Mouse (Mus musculus): ENCODE data around the gene Cd63. TPM values are rescaled to one million over a fixed set of nuclear protein-coding genes. Genes with fewer than 3 reads are reported as not detected.

Gene Cd63
- total and polyA plus RNA-seq, 3 experiments, result 0.04 to 1.7 (median 0.22) TPM

DNA sequence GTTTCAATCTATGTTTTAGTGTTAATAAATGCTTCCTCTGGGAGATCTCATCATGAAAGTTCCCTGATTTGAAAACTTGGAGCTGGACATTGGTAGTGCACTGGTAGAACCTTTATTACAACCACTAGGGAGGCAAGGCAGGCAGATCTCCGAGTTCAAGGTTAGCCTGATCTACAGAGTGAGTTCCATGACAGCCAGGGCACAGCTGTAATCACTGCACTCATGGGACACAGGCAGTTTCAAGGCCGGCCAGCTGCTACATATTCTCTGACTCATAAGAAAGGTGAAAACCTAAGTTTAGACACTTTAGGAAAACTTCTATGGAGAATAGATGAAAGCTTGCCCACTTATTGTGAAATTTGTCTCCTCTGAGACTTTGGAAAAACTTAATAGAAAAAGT is 22.0 kb upstream of the Cd63 start:
- Histone ChIP-seq H3K9me3 (replicated peaks) (no peaks in the 10 kb centered on the region), H3K36me3 (replicated peaks) (peaks cover 65% of the 10 kb centered on the region), H3K4me1 (ENCODE audit: insufficient read depth, low read depth, low read length) (no peaks in the 10 kb centered on the region), H3K27me3 (ENCODE audit: insufficient read depth, low read length) (no peaks in the 10 kb centered on the region), H3K4me3 (ENCODE audit: low read depth, low read length) (no peak overlapping the region)
- DNase-seq (ENCODE audit: low spot score) (no peak), ATAC-seq (ENCODE audit: extremely low read depth, insufficient number of reproducible peaks, low FRiP score, poor library complexity, severe bottlenecking) (no peak)
- no peak for TF ChIP-seq CTCF (IDR thresholded peaks at IDR 0.05; ENCODE audit: low read depth, low read length)
- TF ChIP-seq POLR2AphosphoS5 (IDR thresholded peaks at IDR 0.05; ENCODE audit: insufficient replicate concordance, low read depth, low read length), result no peak
- TF ChIP-seq GATA1 (IDR thresholded peaks at IDR 0.05; ENCODE audit: borderline replicate concordance, low read length), result no peak
- TF ChIP-seq GATA2 (IDR thresholded peaks at IDR 0.05; ENCODE audit: borderline replicate concordance, low read depth, low read length), result no peak
- no peak for TF ChIP-seq TAL1 (conservative IDR thresholded peaks at IDR 0.05; ENCODE audit: low read depth, low read length)

- H3K4me3 ChIP-seq (ENCODE audit: low read depth, low read length), result no peak overlapping the region
- H3K27me3 ChIP-seq (ENCODE audit: insufficient read depth, low read length), result peaks cover 11% of the 10 kb centered on the region; the same call in 1 of the 2 replicates
- ATAC-seq (ENCODE audit: extremely low read depth, insufficient number of reproducible peaks, low FRiP score, poor library complexity, severe bottlenecking), result no peak
- H3K4me1 ChIP-seq (ENCODE audit: insufficient read depth, low read depth, low read length), result no peaks in the 10 kb centered on the region
- H3K9me3 ChIP-seq (replicated peaks), result no peaks in the 10 kb centered on the region
- TF ChIP-seq GATA1 (IDR thresholded peaks at IDR 0.05; ENCODE audit: borderline replicate concordance, low read length), result no peak
- DNase-seq (ENCODE audit: low spot score), result no peak
- H3K36me3 ChIP-seq (replicated peaks), result peaks cover 38% of the 10 kb centered on the region
These were observed 18.7 kb upstream of the Cd63 start for GRCm38 (mm10) chr10:128882067-128882466.

DNA sequence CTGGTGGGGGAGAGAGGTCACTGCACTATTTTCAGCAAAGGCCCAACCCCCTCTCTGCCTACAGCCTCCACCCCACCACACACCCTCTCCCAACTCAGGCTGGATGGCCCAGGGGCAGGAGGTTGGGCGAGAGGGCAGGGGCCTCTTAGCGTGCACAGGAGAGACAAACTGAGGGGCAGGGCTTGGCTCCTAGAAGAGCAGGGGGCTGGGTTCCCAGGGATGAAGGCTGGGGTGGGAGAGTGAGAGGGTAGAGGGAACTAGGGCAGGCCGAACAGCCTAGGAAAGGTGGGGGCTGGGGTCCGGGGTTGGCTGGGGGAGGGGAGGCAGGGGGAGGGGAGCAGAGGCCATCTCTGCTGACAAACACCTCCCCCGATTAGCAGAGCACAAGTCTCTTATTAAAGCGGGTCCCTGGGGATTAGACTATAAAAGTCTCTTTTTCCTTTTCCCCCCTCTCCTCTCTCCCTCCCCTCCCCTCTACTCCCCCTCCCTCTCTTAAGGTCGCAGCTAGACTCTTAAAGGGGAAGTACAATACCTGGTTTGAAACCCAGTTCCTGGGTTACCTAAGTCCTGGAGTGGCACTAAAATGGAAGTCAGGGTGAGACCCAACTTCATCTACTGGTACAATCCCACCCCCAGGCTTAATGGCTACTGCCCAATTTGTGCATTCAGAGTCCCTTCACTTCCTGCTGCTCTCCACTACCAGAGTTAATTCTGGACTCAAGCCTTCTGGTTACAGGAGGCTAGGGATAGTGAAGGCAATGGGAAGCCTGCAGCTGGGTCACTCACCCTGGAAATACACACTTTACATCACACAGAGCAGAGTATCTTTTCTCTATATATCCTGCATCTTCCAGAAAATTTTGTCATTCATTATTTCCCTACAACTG is 11.6 kb upstream of the Cd63 start:
- Histone ChIP-seq H3K4me1 (ENCODE audit: insufficient read depth, low read depth, low read length) (peaks cover 21% of the 10 kb centered on the region), H3K27me3 (ENCODE audit: insufficient read depth, low read length) (peaks cover 54% of the 10 kb centered on the region), H3K9me3 (replicated peaks) (no peaks in the 10 kb centered on the region), H3K4me3 (ENCODE audit: low read depth, low read length) (no peak overlapping the region; the same call in 1 of the 2 replicates), H3K36me3 (replicated peaks) (no peaks in the 10 kb centered on the region)
- DNase-seq (ENCODE audit: low spot score) (no peak), ATAC-seq (ENCODE audit: extremely low read depth, insufficient number of reproducible peaks, low FRiP score, poor library complexity, severe bottlenecking) (peak; percentile 15; the same call in 1 of the 2 replicates)
- no peak for TF ChIP-seq CTCF (IDR thresholded peaks at IDR 0.05; ENCODE audit: low read depth, low read length)
- no peak for TF ChIP-seq TAL1 (conservative IDR thresholded peaks at IDR 0.05; ENCODE audit: low read depth, low read length)
- TF ChIP-seq GATA1 (IDR thresholded peaks at IDR 0.05; ENCODE audit: borderline replicate concordance, low read length), result no peak
- no peak for TF ChIP-seq GATA2 (IDR thresholded peaks at IDR 0.05; ENCODE audit: borderline replicate concordance, low read depth, low read length)
- no peak for TF ChIP-seq POLR2AphosphoS5 (IDR thresholded peaks at IDR 0.05; ENCODE audit: insufficient replicate concordance, low read depth, low read length)

DNA sequence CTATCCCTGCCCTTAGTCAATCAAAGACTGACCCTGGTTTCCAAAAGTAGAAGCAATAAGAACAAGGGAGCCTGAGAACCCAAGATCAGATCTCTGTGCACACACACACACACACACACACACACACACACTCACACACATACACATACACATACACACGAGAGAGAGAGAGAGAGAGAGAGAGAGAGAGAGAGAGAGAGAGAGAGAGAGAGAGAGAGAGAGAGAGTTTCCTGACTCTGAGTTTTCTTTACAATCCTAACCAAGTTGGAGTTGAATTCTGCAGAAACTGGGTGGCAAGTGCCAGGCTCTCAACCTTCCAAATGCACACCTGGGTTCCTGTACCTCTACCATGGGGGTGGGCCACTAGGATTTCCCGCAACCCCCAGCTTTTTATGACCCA is 10.9 kb upstream of the Cd63 start:
- Histone ChIP-seq H3K4me3 (ENCODE audit: low read depth, low read length) (no peak overlapping the region), H3K36me3 (replicated peaks) (no peaks in the 10 kb centered on the region), H3K4me1 (ENCODE audit: insufficient read depth, low read depth, low read length) (peaks cover 21% of the 10 kb centered on the region), H3K9me3 (replicated peaks) (no peaks in the 10 kb centered on the region), H3K27me3 (ENCODE audit: insufficient read depth, low read length) (peaks cover 59% of the 10 kb centered on the region)
- DNase-seq (ENCODE audit: low spot score), result no peak
- TF ChIP-seq TAL1 (conservative IDR thresholded peaks at IDR 0.05; ENCODE audit: low read depth, low read length), result no peak
- no peak for TF ChIP-seq CTCF (IDR thresholded peaks at IDR 0.05; ENCODE audit: low read depth, low read length)
- TF ChIP-seq GATA2 (IDR thresholded peaks at IDR 0.05; ENCODE audit: borderline replicate concordance, low read depth, low read length), result no peak
- TF ChIP-seq GATA1 (IDR thresholded peaks at IDR 0.05; ENCODE audit: borderline replicate concordance, low read length), result no peak
- no peak for TF ChIP-seq POLR2AphosphoS5 (IDR thresholded peaks at IDR 0.05; ENCODE audit: insufficient replicate concordance, low read depth, low read length)
- ATAC-seq (ENCODE audit: extremely low read depth, insufficient number of reproducible peaks, low FRiP score, poor library complexity, severe bottlenecking), result no peak

GRCm38 (mm10) chr10:128890383-128891295 is 10.2 kb upstream of the Cd63 start:
- TF ChIP-seq POLR2AphosphoS5 (IDR thresholded peaks at IDR 0.05; ENCODE audit: insufficient replicate concordance, low read depth, low read length) (no peak), GATA2 (IDR thresholded peaks at IDR 0.05; ENCODE audit: borderline replicate concordance, low read depth, low read length) (no peak), GATA1 (IDR thresholded peaks at IDR 0.05; ENCODE audit: borderline replicate concordance, low read length) (no peak), CTCF (IDR thresholded peaks at IDR 0.05; ENCODE audit: low read depth, low read length) (no peak), TAL1 (conservative IDR thresholded peaks at IDR 0.05; ENCODE audit: low read depth, low read length) (no peak)
- Histone ChIP-seq H3K4me3 (ENCODE audit: low read depth, low read length) (peak overlapping the region; percentile 66; the same call in 1 of the 2 replicates), H3K27me3 (ENCODE audit: insufficient read depth, low read length) (peaks cover 58% of the 10 kb centered on the region), H3K4me1 (ENCODE audit: insufficient read depth, low read depth, low read length) (peaks cover 26% of the 10 kb centered on the region), H3K9me3 (replicated peaks) (no peaks in the 10 kb centered on the region), H3K36me3 (replicated peaks) (no peaks in the 10 kb centered on the region)
- no peak for ATAC-seq (ENCODE audit: extremely low read depth, insufficient number of reproducible peaks, low FRiP score, poor library complexity, severe bottlenecking)
- no peak for DNase-seq (ENCODE audit: low spot score)
